Mouse (Mus musculus) liver, embryonic 15.5 days (tissue): ENCODE measurements at regions not wholly inside any gene's neighbourhood (a gene's known extent, or its start where the extent isn't known, plus 50 kb on each side); places are given as distances from the start of the nearest gene placed in this dataset.

Source experiments
- ATAC-seq: fragments of 200-750 bp; cut with Nextera tagmentation; 2 replicates; pipeline ENCODE4 v1.8.0; 2017; ENCODE audit warnings: moderate number of reproducible peaks, mild to moderate bottlenecking, moderate library complexity; ENCODE audit not compliant: insufficient read depth
- H3K27ac ChIP-seq: fragments of 300-500 bp; sonication (generic); replicated peaks from 2 replicates; pipeline ENCODE4 v1.5.1; 2015; ENCODE audit warnings: mild to moderate bottlenecking, inconsistent platforms
- H3K27me3 ChIP-seq: fragments of 300-500 bp; sonication (generic); 2 replicates; pipeline ENCODE4 v1.6.1; 2015; ENCODE audit warnings: mild to moderate bottlenecking, inconsistent platforms
- H3K36me3 ChIP-seq: fragments of 300-500 bp; sonication (generic); replicated peaks from 2 replicates; pipeline ENCODE4 v1.6.1; 2015; ENCODE audit warnings: moderate library complexity, mild to moderate bottlenecking, inconsistent platforms
- H3K4me1 ChIP-seq: fragments of 300-500 bp; sonication (generic); replicated peaks from 2 replicates; pipeline ENCODE4 v1.6.1; 2015; ENCODE audit warnings: inconsistent platforms
- H3K4me2 ChIP-seq: fragments of 300-500 bp; sonication (generic); 2 replicates; pipeline ENCODE4 v1.6.1; 2015; ENCODE audit warnings: moderate library complexity, mild to moderate bottlenecking, inconsistent platforms
- H3K4me3 ChIP-seq: fragments of 300-500 bp; sonication (generic); replicated peaks from 2 replicates; pipeline ENCODE4 v1.5.1; 2015; ENCODE audit warnings: mild to moderate bottlenecking, inconsistent platforms
- H3K9ac ChIP-seq: fragments of 300-500 bp; sonication (generic); 2 replicates; pipeline ENCODE4 v1.6.1; 2015; ENCODE audit warnings: moderate library complexity, mild to moderate bottlenecking, inconsistent platforms
- H3K9me3 ChIP-seq: fragments of 300-500 bp; sonication (generic); replicated peaks from 2 replicates; pipeline ENCODE4 v1.6.1; 2016; ENCODE audit warnings: inconsistent platforms
- WGBS: fragments of 180-500 bp; shearing (Covaris S2); methylation state at CpG from one replicate; pipeline ENCODE4 v1.1.7; 2015; ENCODE audit warnings: mixed read lengths; ENCODE audit not compliant: insufficient replicate concordance; 5-methylcytosine and 5-hydroxymethylcytosine counted together

GRCm38 (mm10) chr12:71430331-71430730 is 120.6 kb downstream of the Dact1 start:
- no peaks in the 10 kb centered on the region for H3K27me3 ChIP-seq
- H3K9me3 ChIP-seq, result no peaks in the 10 kb centered on the region
- no peaks in the 10 kb centered on the region for H3K4me1 ChIP-seq
- H3K4me3 ChIP-seq, result no peak overlapping the region
- no peak overlapping the region for H3K4me2 ChIP-seq
- no peak overlapping the region for H3K27ac ChIP-seq
- ATAC-seq, result no peak
- no peak overlapping the region for H3K9ac ChIP-seq
- WGBS, result 52% methylated on average over 11 of the region's 11 CpGs
- no peaks in the 10 kb centered on the region for H3K36me3 ChIP-seq

GRCm38 (mm10) chr12:71431116-71431515 is 121.4 kb downstream of the Dact1 start:
- Histone ChIP-seq H3K4me1 (no peaks in the 10 kb centered on the region), H3K4me3 (no peak overlapping the region), H3K9ac (no peak overlapping the region), H3K4me2 (no peak overlapping the region), H3K27me3 (no peaks in the 10 kb centered on the region), H3K36me3 (no peaks in the 10 kb centered on the region), H3K27ac (no peak overlapping the region), H3K9me3 (no peaks in the 10 kb centered on the region)
- ATAC-seq, result no peak
- 70% methylated on average over 8 of the region's 8 CpGs for WGBS

GRCm38 (mm10) chr12:71433549-71434200 is 124.0 kb downstream of the Dact1 start:
- H3K36me3 ChIP-seq, result no peaks in the 10 kb centered on the region
- no peak for ATAC-seq
- no peak overlapping the region for H3K9ac ChIP-seq
- peaks cover 4% of the 10 kb centered on the region; the same call in 1 of the 2 replicates for H3K4me1 ChIP-seq
- WGBS, result 47% methylated on average over 9 of the region's 9 CpGs
- H3K9me3 ChIP-seq, result no peaks in the 10 kb centered on the region
- H3K27ac ChIP-seq, result no peak overlapping the region
- H3K4me3 ChIP-seq, result no peak overlapping the region
- H3K27me3 ChIP-seq, result no peaks in the 10 kb centered on the region
- H3K4me2 ChIP-seq, result no peak overlapping the region

- H3K9me3 ChIP-seq, result no peaks in the 10 kb centered on the region
- no peak overlapping the region for H3K4me3 ChIP-seq
- H3K4me2 ChIP-seq, result no peak overlapping the region
- no peak overlapping the region for H3K27ac ChIP-seq
- no peak for ATAC-seq
- no peaks in the 10 kb centered on the region for H3K27me3 ChIP-seq
- WGBS, result 15% methylated on average over 6 of the region's 6 CpGs
- H3K36me3 ChIP-seq, result no peaks in the 10 kb centered on the region
- H3K9ac ChIP-seq, result no peak overlapping the region
- peaks cover 4% of the 10 kb centered on the region; the same call in 1 of the 2 replicates for H3K4me1 ChIP-seq
Measured at GRCm38 (mm10) chr12:71438254-71438653, 128.6 kb downstream of the Dact1 start.

DNA sequence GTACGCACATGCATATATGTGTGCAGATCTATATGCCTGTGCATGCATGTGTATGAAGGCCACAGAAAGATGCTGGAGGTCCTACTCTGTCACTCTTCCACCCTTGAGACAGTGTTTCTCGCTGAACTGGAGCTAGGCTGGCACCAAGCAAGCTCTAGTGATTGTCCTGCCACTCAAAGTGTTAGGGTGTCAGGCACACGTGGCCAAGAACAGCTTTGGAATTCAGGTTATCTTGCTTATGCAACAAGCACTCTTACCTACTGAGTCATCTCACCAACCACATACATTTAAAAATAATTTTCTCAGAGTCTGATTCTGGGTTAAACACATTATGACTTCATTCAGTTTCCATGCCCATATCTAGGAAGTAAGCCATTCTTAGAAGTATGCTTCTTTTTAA is 131.2 kb downstream of the Dact1 start:
- no peak for ATAC-seq
- Histone ChIP-seq H3K27ac (no peak overlapping the region), H3K4me2 (no peak overlapping the region), H3K36me3 (no peaks in the 10 kb centered on the region), H3K4me1 (peaks cover 4% of the 10 kb centered on the region; the same call in 1 of the 2 replicates), H3K4me3 (no peak overlapping the region), H3K27me3 (no peaks in the 10 kb centered on the region), H3K9ac (no peak overlapping the region), H3K9me3 (no peaks in the 10 kb centered on the region)
- WGBS, result 53% methylated on average over 3 of the region's 3 CpGs

DNA sequence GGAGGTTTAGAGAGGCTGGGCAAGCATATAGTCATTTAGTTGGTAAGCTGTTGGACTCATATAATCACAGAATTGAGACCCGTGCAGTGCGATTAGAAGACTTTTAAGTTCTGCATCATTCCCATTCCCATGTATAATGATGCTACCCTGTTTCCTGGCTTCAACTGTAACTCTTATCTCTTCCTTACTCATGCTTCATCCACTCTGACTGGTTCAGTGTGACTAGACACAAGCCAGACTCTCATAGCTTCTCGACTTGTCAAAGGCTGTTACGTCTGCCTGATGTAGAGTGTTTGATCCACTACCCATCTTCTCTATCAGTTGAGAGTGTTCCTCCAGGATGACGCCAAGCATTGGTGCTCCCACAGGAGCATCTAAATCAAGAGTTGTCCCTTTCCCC is 131.6 kb downstream of the Dact1 start:
- no peak overlapping the region for H3K27ac ChIP-seq
- H3K9ac ChIP-seq, result no peak overlapping the region
- no peak overlapping the region for H3K4me3 ChIP-seq
- H3K27me3 ChIP-seq, result no peaks in the 10 kb centered on the region
- 51% methylated on average over 5 of the region's 5 CpGs for WGBS
- peaks cover 4% of the 10 kb centered on the region; the same call in 1 of the 2 replicates for H3K4me1 ChIP-seq
- ATAC-seq, result no peak
- H3K4me2 ChIP-seq, result no peak overlapping the region
- H3K9me3 ChIP-seq, result no peaks in the 10 kb centered on the region
- no peaks in the 10 kb centered on the region for H3K36me3 ChIP-seq

GRCm38 (mm10) chr12:71446177-71446891 is 136.7 kb downstream of the Dact1 start:
- no peak overlapping the region for H3K9ac ChIP-seq
- H3K4me2 ChIP-seq, result no peak overlapping the region
- H3K9me3 ChIP-seq, result no peaks in the 10 kb centered on the region
- H3K27me3 ChIP-seq, result no peaks in the 10 kb centered on the region
- no peaks in the 10 kb centered on the region for H3K4me1 ChIP-seq
- no peaks in the 10 kb centered on the region for H3K36me3 ChIP-seq
- WGBS, result 53% methylated on average over 8 of the region's 8 CpGs
- H3K27ac ChIP-seq, result no peak overlapping the region
- ATAC-seq, result no peak
- H3K4me3 ChIP-seq, result no peak overlapping the region

GRCm38 (mm10) chr12:71446892-71447268 is 137.2 kb downstream of the Dact1 start:
- no peak overlapping the region for H3K27ac ChIP-seq
- H3K36me3 ChIP-seq, result no peaks in the 10 kb centered on the region
- H3K4me1 ChIP-seq, result no peaks in the 10 kb centered on the region
- no peak overlapping the region for H3K9ac ChIP-seq
- WGBS, result 31% methylated on average over 7 of the region's 7 CpGs
- no peak overlapping the region for H3K4me3 ChIP-seq
- no peaks in the 10 kb centered on the region for H3K27me3 ChIP-seq
- H3K9me3 ChIP-seq, result no peaks in the 10 kb centered on the region
- no peak overlapping the region for H3K4me2 ChIP-seq
- no peak for ATAC-seq

- Histone ChIP-seq H3K4me3 (no peak overlapping the region), H3K27me3 (no peaks in the 10 kb centered on the region), H3K9ac (no peak overlapping the region), H3K4me1 (no peaks in the 10 kb centered on the region), H3K27ac (no peak overlapping the region), H3K4me2 (no peak overlapping the region), H3K9me3 (no peaks in the 10 kb centered on the region), H3K36me3 (no peaks in the 10 kb centered on the region)
- ATAC-seq, result no peak
- 52% methylated on average over 3 of the region's 3 CpGs for WGBS
Measured at GRCm38 (mm10) chr12:71449032-71449431, 139.3 kb downstream of the Dact1 start.

DNA sequence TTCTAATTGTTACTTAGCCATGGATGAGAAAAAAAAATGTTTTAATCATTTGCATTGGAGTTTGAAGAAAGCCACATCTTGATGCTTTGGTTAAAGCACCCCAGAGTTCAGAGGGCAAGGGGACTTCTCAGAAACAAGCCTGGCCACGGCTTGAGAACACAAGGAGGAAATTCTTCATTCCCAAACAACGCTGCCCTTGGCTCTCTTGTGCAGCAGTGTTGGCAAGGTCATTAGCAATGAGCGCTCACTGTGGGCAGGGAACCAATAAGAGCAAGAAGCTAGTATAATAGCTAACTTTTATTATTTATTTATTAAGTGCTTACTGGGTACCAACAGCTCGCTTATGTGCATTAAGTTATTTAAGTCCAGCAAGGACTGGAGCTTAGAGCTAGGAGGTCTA is 140.4 kb downstream of the Dact1 start:
- Histone ChIP-seq H3K4me1 (no peaks in the 10 kb centered on the region), H3K4me2 (no peak overlapping the region), H3K27me3 (no peaks in the 10 kb centered on the region), H3K4me3 (no peak overlapping the region), H3K36me3 (no peaks in the 10 kb centered on the region), H3K9me3 (no peaks in the 10 kb centered on the region), H3K27ac (no peak overlapping the region), H3K9ac (no peak overlapping the region)
- WGBS, result 65% methylated on average over 4 of the region's 4 CpGs
- no peak for ATAC-seq

DNA sequence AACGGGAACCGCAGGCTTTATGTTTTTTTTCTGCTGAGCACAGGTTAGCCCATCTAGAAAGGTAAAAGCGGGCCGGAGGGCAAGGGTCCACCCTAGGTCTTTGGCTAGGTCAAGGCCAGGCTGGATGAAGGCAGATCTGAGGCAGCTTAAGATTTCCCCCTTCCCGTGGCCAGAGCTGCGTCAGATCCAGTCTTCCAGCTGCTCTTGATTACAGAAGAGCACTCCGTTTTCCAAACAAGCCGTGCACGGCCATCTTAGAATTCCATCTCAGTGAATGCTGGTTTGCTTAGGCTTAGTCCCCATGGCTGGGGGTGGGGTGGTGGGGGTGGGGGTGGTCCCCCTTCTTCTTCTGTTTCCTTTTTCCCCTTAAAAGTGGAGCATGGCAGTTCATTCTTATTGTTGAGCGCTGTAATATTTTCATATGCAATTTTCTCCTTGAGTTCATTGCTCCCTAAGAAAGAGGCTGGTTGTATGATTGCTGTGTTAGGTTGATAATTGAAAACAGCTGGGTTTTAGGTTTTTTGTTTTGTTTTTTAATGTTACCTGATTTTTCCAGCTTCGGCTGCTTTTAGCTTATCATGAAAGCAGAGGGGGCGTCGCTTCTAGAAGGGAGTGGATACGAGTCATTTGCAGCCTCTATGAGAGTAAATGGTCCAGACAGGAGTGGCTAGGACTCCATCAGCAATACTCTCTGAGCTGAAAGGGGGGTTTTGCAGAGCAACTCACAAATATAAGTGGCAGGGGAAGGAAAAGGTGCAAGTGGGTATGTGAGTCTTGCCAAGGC is 141.2 kb downstream of the Dact1 start:
- Histone ChIP-seq H3K27ac (no peak overlapping the region), H3K4me3 (no peak overlapping the region), H3K4me2 (no peak overlapping the region), H3K27me3 (no peaks in the 10 kb centered on the region), H3K4me1 (no peaks in the 10 kb centered on the region), H3K9me3 (no peaks in the 10 kb centered on the region), H3K36me3 (no peaks in the 10 kb centered on the region), H3K9ac (no peak overlapping the region)
- 74% methylated on average over 14 of the region's 14 CpGs for WGBS
- ATAC-seq, result no peak
